9 mouse cellular contexts compared by ENCODE assay signal in the genomic region with DNA sequence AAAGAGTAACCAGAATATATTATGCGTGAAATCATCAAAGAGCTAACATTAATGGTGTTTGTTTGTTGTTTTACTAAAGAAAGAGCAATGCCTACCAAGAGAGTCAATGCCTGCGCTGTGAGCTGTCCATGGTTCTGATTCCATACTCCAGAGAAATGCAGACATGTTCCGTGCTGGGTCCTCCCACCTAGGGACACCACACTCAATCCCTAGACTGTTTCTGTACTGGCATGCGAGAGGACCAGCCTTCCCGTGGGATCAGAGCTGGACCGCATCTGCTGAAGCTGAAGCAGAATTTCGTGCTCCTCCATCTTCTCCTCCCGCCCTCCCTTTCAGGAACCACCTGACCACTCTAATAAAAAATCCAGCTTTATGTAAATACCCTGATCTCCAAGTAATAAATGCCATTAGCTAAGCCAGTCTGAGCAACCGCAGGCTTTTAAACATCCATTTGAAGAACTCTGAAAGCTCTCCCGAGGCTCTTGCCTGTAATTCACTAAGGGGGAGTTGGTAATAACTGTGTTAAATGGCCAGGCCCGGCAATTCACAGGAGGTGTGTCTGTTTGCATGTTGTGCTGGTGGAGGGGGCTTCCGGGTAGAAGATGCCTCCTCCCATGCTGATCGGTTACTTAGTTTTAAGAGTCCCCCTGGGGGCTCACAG. TPM values are rescaled to one million over a fixed set of nuclear protein-coding genes. Genes with fewer than 3 reads are reported as not detected.
DNase-seq lines count a peak whose midpoint lies in the region; ATAC-seq lines count a peak whose summit lies in the region.
"Had no signal": no experiment of that assay in that cellular context is flagged by ENCODE, and none has a peak within 500 bp of the region (broad histone marks: within the 10 kb centered on the region; RNA-seq: fewer than 3 reads in every experiment).

No protein-coding gene starts in this region.

- 0 out of 2 replicates have a peak overlapping the region, but pooled peaks have one; percentile 39 for H3K27ac ChIP-seq in forebrain, embryonic 14.5 days (ENCODE audit: low read depth, low read length)
- H3K27ac ChIP-seq in midbrain, embryonic 11.5 days (ENCODE audit: low read depth, low read length) = no peak overlapping the region
- H3K27ac ChIP-seq: midbrain, embryonic 12.5 days had no signal

- DNase-seq in 3T3-L1 (ENCODE audit: low read depth, low spot score) (peak; percentile 78), NIH3T3 (ENCODE audit: low read depth) (peak; percentile 88)
- DNase-seq in forebrain, embryonic 14.5 days (ENCODE audit: low spot score) = peak; percentile 57
- DNase-seq in kidney, postnatal 10 days = peak; percentile 86
- DNase-seq in midbrain, embryonic 11.5 days (ENCODE audit: low spot score, missing footprints) = peak; percentile 89
- no peak for DNase-seq in cerebellum, adult 8-10 months
- DNase-seq in cerebellum, postnatal 4 days (ENCODE audit: low spot score in 2 of 2) = no peak
- no peak for DNase-seq in cerebellum, adult 11 months

- no peak overlapping the region for H3K4me3 ChIP-seq in forebrain, embryonic 14.5 days (ENCODE audit: low read depth, low read length)
- no peak overlapping the region for H3K4me3 ChIP-seq in midbrain, embryonic 11.5 days (ENCODE audit: low read depth, low read length)
- H3K4me3 ChIP-seq: midbrain, embryonic 12.5 days had no signal

- no peaks in the 10 kb centered on the region for H3K27me3 ChIP-seq in forebrain, embryonic 14.5 days (replicated peaks; ENCODE audit: control insufficient read depth, insufficient read depth, low read length)
- no peaks in the 10 kb centered on the region for H3K27me3 ChIP-seq in midbrain, embryonic 11.5 days (ENCODE audit: control insufficient read depth, insufficient read depth, low read length)

- H3K4me1 ChIP-seq in forebrain, embryonic 14.5 days (ENCODE audit: control insufficient read depth, insufficient read depth, low read length) = peaks cover 7% of the 10 kb centered on the region; the same call in 1 of the 2 replicates
- H3K4me1 ChIP-seq in midbrain, embryonic 11.5 days (ENCODE audit: control insufficient read depth, insufficient read depth, low read length) = no peaks in the 10 kb centered on the region

- H3K36me3 ChIP-seq in forebrain, embryonic 14.5 days (ENCODE audit: control insufficient read depth, insufficient read depth, low read length) = no peaks in the 10 kb centered on the region
- no peaks in the 10 kb centered on the region for H3K36me3 ChIP-seq in midbrain, embryonic 11.5 days (ENCODE audit: control insufficient read depth, insufficient read depth, low read length)
- H3K36me3 ChIP-seq: midbrain, embryonic 12.5 days had no signal

- no peaks in the 10 kb centered on the region for H3K9me3 ChIP-seq in forebrain, embryonic 14.5 days (replicated peaks; ENCODE audit: control insufficient read depth, low read length)
- H3K9me3 ChIP-seq in midbrain, embryonic 11.5 days (ENCODE audit: control insufficient read depth, low read length) = no peaks in the 10 kb centered on the region
- H3K9me3 ChIP-seq: midbrain, embryonic 12.5 days had no signal

- H3K9ac ChIP-seq in forebrain, embryonic 14.5 days (ENCODE audit: low read length) = no peak overlapping the region
- H3K9ac ChIP-seq in midbrain, embryonic 11.5 days (ENCODE audit: low read length) = no peak overlapping the region
- H3K9ac ChIP-seq: midbrain, embryonic 12.5 days had no signal

- H3K4me2 ChIP-seq in forebrain, embryonic 14.5 days (ENCODE audit: low read length) = no peak overlapping the region
- no peak overlapping the region for H3K4me2 ChIP-seq in midbrain, embryonic 11.5 days
- H3K4me2 ChIP-seq: midbrain, embryonic 12.5 days had no signal

- 0 out of 2 replicates have a peak, but pooled peaks have one; percentile 40 for ATAC-seq in forebrain, embryonic 14.5 days
- no peak for ATAC-seq in midbrain, embryonic 11.5 days (ENCODE audit: low FRiP score)

- WGBS in forebrain, embryonic 14.5 days = 20% methylated on average over 13 of the region's 13 CpGs
- 31% methylated on average over 13 of the region's 13 CpGs for WGBS in midbrain, embryonic 11.5 days

RNA-seq across cellular contexts. Expression of a gene that starts 40.0 kb away (rescaled TPM):
- 4.6 and 6.4 TPM in 2 replicates for polyA plus RNA-seq in forebrain, embryonic 14.5 days (2014; fragmentation: Nextera tagmentation; extraction: Ambion mirVana)
- polyA plus RNA-seq in midbrain, embryonic 11.5 days (2014; fragmentation: Nextera tagmentation; extraction: Ambion mirVana) = 1.9 and 2.3 TPM in 2 replicates

RNA-seq across cellular contexts. Expression of a gene that starts 54.1 kb away (rescaled TPM):
- 10.4 and 12.8 TPM in 2 replicates for polyA plus RNA-seq in forebrain, embryonic 14.5 days (2014; fragmentation: Nextera tagmentation; extraction: Ambion mirVana)
- 15.3 and 16.0 TPM in 2 replicates for polyA plus RNA-seq in midbrain, embryonic 11.5 days (2014; fragmentation: Nextera tagmentation; extraction: Ambion mirVana)

RNA-seq across cellular contexts. Expression of a gene that starts 58.0 kb away (rescaled TPM):
- 0.44 and 0.48 TPM in 2 replicates for polyA plus RNA-seq in forebrain, embryonic 14.5 days (2014; fragmentation: Nextera tagmentation; extraction: Ambion mirVana)
- 0.30 and 0.40 TPM in 2 replicates for polyA plus RNA-seq in midbrain, embryonic 11.5 days (2014; fragmentation: Nextera tagmentation; extraction: Ambion mirVana)

Comparison
In these comparisons a context has a peak if more than half of its experiments do, and no peak if none do; other contexts are left out.
1. DNase-seq: peak in 3T3-L1 (single experiment), NIH3T3 (single experiment), forebrain, embryonic 14.5 days (single experiment), kidney, postnatal 10 days (single experiment) and midbrain, embryonic 11.5 days (single experiment); none in cerebellum, adult 8-10 months (single experiment), cerebellum, postnatal 4 days (0 of 2) and cerebellum, adult 11 months (single experiment).